Mouse (Mus musculus) left cerebral cortex, postnatal 25 days (tissue): ENCODE data around the gene Ptprj. TPM values are rescaled to one million over a fixed set of nuclear protein-coding genes. Genes with fewer than 3 reads are reported as not detected.
A peak's percentile ranks its signal among the peaks of the same experiment; 100 is the strongest.
"Not testable (repeated sequence)": the region's sequence is repeated elsewhere in the genome, so short reads cannot be mapped to it uniquely, and the experiment has no call there.

Source experiments
- DNase-seq, 2 experiments: peaks; one replicate each; pipeline ENCODE4 v3.0.0; 2022; ENCODE audit warnings: low spot score in 2 of 2, mixed read lengths in 1 of 2
- intact Hi-C: fragments of 180-260 bp; cut with DNase I; formaldehyde crosslinking; loops from one replicate; pipeline ENCODE4 v1.15.1; 2025
- total RNA-seq, 2 experiments: library from RNA; stranded (reverse); gene quantifications; 2 replicates each; pipeline ENCODE4 v1.2.3; 2021

Ptprj gene
- total RNA-seq, 2 experiments from 2014 or later: 116 to 122 TPM

DNA sequence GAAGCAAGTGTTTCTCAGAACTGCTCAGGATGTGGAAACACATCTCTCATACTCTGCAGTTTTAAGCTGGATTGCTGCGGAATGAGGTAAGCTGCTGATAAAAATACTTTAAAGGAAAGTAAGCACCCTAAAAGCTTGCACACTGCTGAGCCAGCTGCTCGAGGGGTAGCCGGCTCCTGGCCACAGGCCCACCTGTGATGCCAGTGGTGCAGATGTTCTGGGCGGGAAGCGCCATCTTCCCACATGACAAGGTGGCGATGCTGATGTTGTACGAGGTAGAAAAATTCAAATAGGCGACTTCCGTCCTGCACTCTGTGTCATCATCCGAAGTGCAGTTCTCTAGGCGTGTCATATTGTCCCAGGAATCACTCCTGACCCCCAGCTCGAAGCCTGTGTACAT is 122.5 kb downstream of the Ptprj start:
- DNase-seq: no peak
- intact Hi-C loops: no loop called here

DNA sequence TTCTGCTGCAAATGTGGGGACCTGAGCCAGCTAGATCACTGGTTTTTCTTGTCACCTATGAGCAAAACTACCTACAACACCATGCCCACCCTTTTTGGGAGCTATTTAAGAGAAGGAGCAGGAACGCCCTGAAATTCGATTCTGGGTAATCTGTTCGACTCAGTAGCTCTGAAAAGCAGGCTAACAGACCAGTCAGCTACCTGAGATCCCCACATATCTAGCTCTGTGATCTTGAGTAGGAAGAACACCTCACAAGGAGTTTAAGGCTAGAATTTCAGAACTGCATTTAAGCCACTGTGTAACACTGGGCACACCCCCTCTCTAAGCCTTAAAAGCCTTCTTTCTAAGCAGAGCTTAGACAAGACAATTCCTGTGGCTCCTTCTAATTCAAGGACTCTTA is 128.1 kb downstream of the Ptprj start:
- no peak for DNase-seq

DNA sequence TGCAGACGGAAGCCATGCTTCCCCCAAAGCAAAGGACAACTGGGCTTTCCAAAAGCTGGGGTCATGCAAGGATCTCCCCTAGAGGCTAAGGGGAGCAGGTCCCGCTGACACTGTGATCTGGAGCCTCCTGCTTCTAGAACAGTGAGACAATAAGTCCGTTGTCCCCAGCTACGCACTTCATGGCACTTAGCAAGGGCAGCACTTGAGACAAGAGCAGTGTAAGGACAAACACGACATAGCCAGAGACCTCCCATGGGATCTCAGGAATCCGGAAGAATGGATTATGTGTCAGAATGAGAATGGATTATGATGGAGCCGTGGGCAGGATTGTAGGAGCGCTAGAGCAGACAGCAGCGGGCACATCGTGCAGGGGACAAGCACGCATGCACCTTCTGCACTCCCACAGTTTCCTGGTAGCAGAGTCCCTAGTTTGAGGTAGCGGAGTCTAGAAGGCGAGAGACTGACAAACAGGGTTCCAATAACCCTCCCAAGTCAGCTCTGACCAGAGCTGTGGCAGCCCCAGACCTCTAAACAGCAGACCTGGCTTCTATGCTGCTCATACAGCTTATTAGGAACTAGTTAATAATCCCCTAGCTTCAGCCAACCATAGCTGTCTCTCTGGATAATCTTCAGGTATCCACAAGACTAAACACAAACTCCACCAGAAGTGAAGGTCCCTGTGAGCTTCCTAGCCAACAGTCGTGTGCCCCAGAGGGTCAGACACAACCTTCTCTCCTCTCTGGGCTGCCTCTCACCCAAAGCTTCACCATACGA is 131.3 kb downstream of the Ptprj start:
- no peak for DNase-seq
- intact Hi-C loops: no loop called here

More for the DNA sequence above, 128.1 kb downstream of the Ptprj start:
- intact Hi-C loops: no loop called here

DNA sequence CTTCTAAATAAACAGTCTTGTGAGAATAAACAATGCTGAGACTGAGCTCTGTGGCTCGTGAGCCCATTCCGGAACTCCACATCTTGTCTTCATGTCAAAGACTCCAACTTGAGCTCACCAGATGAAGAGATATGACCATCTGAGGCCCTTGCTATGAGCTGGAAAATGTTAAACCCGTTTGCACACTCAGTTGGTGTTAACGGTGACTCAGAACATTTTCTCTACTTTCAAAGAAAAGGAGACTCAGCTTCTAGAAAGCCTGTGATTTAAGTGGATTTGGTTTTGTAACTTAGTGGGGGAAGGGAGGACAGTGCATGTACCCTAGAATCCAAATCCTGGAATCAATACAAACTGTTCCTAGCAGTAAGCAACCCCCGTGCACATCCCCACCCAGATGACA is 136.6 kb downstream of the Ptprj start:
- intact Hi-C loops: no loop called here
- peak in 1 of 2 experiments; percentile 57 for DNase-seq

DNA sequence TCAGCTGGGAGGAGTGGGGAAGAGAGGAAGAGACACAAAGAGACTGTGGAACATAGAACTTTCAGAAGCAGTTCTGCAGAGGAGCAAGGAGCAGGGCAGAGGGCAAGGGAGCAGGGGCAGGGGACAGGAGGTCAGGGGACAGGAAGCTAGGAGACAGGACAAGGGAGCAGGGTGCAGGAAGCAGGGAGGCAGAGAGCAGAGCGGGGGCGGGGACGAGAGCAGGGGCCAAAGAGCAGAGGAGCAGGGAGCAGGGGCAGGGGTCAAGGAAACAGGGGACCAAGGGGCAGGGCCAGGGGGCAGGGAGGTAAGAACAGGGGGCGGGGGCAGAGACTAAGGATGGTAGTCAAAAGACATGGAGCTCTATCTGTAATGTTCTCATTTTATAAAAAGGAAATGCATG is 138.6 kb downstream of the Ptprj start:
- DNase-seq, intact Hi-C loops: not testable (repeated sequence)

DNA sequence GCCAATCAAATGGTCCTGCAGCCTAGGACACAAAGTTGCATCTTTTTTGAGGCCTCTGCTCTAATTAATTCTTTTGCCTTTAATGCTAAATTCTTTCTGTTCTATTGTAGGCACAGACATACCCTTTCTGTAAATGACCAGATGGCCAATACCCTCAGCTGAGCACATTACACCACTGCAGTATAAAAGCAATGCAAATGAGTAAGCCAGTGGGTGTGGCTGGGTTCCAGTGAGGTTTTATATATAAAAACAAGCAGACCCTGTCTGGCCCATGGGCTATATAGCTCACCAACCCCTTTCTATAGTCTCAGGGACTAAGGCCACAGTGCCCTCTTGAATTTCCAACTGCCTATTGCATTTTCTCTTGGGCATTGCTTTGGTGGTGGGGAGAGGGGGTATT is 140.3 kb downstream of the Ptprj start:
- peak in 1 of 2 experiments; percentile 58 for DNase-seq
- intact Hi-C loops: not testable (repeated sequence)

DNA sequence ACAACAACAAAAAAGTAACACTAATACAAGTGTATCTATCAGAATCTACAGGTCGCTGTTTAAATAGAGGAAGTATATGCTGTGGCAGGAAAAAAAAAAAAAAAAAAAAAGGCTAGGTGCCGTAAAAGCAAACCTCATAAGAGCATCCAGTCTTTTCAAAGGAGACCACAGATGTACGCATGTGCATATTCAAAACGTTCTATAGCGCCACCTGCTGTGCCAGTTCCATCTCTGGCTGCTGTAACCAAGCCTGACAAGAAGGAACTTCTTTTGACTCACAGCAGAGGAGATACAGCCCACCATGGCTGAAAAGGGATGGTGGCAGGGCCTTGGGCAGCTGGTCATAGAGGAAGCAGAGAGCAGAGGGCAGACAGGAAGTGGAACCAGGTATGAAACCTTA is 143.0 kb downstream of the Ptprj start:
- DNase-seq, intact Hi-C loops: not testable (repeated sequence)

DNA sequence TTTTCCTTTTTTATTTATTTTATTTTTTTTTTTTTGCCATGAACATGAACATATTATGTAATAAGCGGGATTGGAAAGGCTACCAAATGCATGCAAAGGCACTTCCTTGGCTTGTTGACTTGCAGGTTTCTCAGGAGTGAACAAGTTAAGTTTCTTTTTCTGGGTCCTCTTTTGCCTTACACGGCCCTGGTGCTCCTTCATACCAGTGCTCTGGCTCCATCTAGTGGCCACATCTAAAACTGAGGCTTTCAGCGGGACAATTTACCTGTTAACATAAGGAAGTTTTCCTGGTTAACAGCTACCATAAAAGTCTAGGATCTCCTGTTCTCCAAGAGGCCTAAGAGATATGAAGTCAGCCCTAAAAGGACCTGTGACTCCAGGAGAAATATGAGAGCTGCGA is 150.7 kb downstream of the Ptprj start:
- DNase-seq, intact Hi-C loops: not testable (repeated sequence)

DNA sequence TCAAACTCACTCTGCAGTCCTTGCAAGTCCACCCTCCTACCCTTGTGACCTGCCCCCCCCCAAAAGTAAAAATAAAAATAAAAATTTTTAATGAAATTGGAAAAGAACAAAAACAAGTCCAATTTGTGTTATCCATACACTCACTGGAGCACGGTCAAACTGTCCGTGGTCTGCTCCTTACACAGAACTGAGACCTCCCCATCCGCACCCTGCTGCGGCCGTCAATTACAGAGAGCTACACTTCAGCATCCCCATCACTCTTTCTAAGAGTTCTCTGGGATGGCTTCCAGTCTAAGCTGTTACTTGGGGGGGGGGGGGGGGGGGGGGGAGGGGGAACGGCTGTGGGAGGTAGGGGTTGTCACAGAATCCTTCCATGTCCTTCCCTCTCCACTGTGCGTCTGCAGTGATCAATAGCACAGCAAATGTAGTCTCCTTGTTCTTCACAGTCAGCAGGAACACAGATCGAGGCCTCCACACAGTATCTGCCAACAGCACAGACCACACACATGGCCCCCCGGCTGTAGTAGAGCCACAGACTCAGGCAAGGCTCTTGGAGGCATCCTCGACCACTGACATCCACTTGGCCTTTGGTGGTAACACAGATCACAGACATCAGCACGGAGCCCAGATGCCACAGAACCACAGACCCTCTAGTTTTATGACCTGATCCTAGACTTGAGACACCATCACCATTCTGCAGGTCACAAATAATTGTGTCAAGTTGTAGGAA is 151.3 kb downstream of the Ptprj start:
- DNase-seq, intact Hi-C loops: not testable (repeated sequence)

DNA sequence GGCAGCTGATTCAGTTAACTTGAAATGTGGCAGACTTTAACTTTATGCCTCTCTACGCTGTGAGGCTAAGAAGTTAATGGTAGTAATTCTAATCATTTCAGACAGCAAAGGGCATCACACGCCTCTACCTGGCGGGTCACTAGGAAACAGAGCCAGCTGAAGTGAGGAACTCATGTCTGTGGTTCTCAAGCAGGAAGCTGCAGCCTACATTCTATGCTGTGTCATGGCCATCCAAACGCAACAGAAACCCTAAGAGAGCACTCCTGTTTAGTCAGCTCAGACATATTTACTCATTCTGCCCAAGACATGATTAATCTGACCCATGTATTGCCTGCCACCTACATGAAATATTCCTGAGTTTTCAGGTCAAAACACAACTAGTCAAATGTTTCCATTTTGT is 155.5 kb downstream of the Ptprj start:
- intact Hi-C loops, DNase-seq: not testable (repeated sequence)

DNA sequence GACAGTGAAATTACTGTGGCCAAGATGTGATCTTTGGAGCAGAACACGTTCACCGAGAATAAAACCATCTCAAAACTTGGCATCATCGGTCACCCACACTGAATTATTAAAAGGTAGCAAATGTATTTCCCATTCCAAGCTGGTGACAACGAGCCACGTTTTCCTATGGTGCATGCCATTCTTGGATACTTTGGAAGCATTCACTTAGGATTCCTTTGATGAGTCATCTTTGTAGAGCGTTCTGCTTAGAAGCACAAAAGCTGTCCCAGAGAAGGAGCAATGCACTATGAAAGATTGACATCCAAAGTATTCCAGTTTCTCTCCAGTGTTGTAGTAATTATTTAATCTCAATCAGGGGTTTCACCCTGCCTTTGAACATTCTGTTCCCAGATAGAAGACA is 158.2 kb downstream of the Ptprj start:
- DNase-seq, intact Hi-C loops: not testable (repeated sequence)

DNA sequence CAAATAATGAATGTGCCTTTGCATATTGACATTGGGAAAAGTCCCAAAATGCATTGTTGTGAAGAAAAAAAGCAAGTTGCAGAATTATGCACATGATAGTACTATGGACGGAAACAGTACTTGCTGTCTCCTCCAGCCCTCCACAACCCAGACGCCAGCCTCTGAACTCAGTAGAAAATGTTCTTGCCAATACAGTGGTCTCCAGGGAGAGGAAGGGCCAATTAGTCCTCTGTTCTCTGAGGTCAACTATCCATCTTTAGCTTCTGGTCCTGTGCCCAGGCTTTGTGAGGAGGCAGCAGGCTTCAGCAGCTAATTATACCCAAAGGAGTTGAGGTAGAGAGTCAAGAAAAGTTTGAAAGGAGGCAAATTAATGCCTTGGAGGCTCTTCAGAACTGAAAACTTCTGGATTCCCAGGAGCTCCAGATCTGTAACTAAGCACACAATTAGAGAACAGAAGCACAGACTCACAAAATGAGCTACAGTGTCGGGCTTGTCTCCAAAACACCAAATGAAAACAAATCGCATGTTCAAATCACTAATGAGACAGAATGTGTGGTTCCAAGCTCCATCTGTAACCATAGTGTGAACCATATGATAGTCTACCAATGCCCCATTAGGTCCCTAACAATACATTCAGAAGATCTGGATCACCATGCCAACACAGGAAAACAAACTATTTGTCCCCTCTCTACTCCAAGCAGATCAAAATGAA is 166.2 kb downstream of the Ptprj start:
- intact Hi-C loops: not testable (repeated sequence)

DNA sequence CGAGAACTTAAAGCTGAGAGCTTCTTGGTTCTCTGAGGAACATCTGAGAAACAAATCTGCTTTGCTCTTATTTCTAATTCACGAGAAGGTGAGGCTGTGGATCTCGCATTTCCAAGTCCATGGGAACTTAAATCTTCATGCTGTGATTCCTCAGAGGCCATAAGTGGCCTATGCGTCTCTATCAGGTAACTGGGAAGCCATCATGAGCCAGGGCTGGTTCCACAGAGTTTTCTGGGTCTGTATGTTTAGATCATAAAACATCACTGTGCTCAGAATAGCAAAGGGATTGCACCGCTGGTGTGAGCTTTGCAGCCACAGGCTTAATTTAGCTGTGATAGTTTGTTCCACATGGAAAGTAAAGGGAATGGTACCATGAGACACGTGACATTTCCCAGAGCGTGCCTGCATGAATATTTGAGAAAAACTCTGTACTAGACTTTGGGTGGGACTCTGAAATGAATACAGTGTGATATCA is 181.8 kb downstream of the Ptprj start, which contains the start of gene Olfr1274-ps:
TSS of gene Olfr1274-ps (plus strand) at position 51 of the 475 bp plus-strand sequence.
- DNase-seq: peak in 1 of 2 experiments; percentile 19
- intact Hi-C loops: not testable (repeated sequence)

More for the DNA sequence above, 166.2 kb downstream of the Ptprj start:
- not testable (repeated sequence) for DNase-seq

Other genes starting within 250 kb of the Ptprj start
- gene Olfr1274-ps, start 182.0 kb downstream of the Ptprj start, total RNA-seq: not detected
- 10 to 100 TPM; 18.2 to 20.7 TPM for gene Nup160, start 96.6 kb upstream of the Ptprj start, total RNA-seq
- gene Fnbp4, start 164.7 kb upstream of the Ptprj start, total RNA-seq: 10 to 100 TPM; 50.3 to 52.0 TPM
- under 1 TPM; 0.25 to 0.60 TPM for gene Agbl2, start 202.1 kb upstream of the Ptprj start, total RNA-seq